Mouse (Mus musculus) megakaryocyte-erythroid progenitor cell, adult 5-6 weeks (primary cell): ENCODE results near the gene Trim56. TPM values are rescaled to one million over a fixed set of nuclear protein-coding genes. Genes with fewer than 3 reads are reported as not detected.

Experiments used
- ATAC-seq: replicated peaks from 2 replicates; pipeline ENCODE4 v1.8.0; 2016; ENCODE audit warnings: mild to moderate bottlenecking, inconsistent platforms; ENCODE audit not compliant: severe bottlenecking, poor library complexity, low FRiP score, low TSS enrichment
- total RNA-seq, 2 experiments: library from RNA; stranded (forward) in 1 of 2; stranded (reverse) in 1 of 2; fragments of 200-1000, 215-1000 nt in 1 of 2; fragments of >200 nt in 1 of 2; fragmentation: Nextera tagmentation in 1 of 2; gene quantifications; 2 replicates each; pipeline ENCODE4 v1.2.3; 2014 to 2017

Trim56 gene
- total RNA-seq, 2 experiments from 2014 or later = 20.8 to 28.2 TPM

DNA sequence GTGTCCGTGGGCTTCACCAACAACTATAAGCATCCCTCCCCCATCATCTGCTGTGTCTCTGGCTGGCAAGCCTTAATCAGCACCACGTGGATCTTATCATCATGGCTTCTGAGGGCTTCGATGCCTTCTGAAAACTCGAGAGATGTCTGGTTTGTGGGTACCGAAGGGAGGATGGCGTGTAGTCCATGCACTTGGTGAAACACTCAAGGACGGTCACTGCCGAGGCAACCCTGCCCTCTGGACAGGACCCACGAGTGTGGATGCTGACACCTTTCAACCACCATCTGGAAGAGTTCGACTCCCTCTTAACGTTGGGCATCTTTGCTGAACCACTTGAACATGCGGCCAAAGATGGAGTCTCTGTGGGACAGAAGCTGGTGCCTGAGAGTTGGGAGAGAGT, 5.1 kb downstream of the Trim56 start:
- no peak for ATAC-seq

DNA sequence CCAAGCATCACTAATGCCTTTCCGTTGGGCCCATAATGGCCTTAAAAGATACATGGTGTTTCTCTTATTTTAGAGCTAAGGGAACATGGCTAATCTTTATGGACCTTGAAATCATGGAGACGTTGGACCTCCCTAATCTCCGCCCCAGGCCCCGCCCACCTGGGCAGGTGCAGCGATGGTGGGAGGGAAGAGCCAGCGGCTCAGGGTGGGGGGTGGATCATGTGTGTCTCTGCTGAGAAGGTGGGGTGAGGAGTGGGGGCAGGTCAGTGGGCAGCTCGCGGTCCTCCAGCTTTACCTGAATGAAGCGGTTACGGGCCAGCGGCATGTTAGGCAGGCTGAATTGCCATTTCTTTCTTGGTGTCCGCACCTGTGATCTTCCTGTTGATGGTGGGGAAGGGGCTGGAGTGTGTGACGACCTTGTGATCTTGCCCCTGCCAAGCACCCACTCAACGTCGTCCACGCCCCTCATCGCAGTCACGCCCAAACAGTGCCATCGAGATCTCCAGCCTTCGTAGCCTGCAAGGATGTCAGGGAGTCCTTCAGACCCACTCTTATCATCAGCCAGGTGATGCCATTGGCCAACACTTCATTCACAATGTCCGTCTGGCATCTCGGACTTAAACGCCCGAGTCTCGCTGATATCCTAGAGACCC, 5.9 kb downstream of the Trim56 start:
- ATAC-seq = no peak

DNA sequence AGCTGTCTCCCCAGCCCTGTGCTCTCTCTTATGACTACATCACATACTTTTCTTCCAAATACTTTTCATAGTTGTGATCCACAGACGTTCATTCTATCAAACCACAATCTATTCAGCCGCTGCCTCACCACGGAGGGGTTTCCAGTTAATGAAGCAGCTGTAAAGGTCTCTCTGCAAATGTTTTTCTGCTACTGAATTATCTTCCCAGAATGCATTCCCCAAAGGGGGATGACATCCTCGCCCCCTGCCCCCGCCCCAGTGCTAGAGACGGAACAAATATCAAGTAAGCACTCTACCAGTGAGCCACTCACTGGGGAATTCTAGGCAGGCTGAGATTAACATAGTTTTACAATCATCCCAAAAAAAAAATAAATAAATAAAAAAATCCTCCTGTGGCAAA, 7.9 kb downstream of the Trim56 start:
- no peak for ATAC-seq

- ATAC-seq = no peak
Measured at GRCm38 (mm10) chr5:137107670-137108069, 8.3 kb downstream of the Trim56 start.

DNA sequence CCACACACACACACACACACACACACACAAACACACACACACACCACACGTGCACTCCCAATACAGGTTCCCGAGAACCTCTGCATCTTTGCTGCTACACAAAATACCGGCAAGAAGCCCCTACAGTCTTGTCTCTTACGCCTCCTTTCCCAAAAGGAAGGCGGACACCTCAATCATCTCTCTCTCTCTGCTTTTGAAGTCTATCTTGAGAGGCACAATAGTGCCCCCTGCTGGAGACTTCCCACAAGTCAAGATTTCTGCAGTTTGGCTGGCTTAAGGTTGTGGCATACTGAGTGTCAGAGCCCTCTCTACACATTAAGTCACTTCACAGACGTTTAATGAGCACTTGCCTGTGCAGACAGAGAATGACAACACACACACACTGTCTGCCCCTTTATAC, 9.0 kb downstream of the Trim56 start:
- 0 out of 2 replicates have a peak, but pooled peaks have one; percentile 19 for ATAC-seq

GRCm38 (mm10) chr5:137106434-137106833, 9.6 kb downstream of the Trim56 start:
- no peak for ATAC-seq

- no peak for ATAC-seq
Measured at GRCm38 (mm10) chr5:137103969-137104368, 12.0 kb downstream of the Trim56 start.

DNA sequence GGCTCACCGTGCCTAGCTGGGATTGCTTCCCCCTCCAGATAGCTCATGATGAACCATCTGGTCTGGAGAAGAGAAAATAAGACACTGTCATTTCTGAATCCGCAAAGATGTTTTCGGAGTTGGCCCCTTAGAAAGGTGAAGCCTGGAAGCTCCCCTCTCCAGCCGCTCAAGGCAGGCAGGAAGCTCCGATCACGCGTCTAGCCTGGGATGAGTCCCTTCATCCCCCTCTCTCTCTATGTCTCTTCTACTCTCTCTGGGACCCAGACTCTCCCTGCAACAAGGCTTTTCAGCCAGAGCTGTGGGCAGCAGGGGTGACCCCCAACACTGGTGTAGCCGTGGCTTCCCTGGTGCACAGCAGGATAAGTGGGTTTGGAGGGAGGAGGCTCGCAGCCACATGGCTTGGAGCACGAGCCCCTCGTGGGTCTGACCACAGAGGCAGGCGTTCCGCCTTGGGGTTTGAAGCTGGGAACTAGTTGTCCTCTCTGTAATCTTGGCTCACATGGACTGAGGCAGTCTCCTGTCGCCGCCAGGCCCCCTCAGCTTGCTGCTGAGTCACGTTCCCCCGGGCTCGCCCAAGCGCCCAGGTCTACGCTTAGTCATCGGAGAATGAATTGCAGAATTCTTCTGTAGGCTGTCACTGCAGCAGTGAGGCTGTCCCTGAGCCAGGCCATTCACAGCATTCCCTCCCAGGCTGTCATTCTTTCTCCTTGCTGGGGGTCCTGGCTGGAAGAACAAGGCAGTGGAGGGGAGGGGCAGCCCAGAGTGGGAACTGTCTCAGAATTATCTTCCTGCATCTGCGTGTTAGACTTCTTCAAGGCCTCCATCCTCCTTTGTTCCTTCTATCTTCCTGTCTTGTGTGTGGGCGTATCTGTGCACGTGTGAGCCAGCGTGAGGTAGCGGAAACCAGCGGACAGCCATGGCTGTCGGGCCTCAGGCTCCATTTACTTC, 13.2 kb downstream of the Trim56 start:
- ATAC-seq = peak; percentile 69

GRCm38 (mm10) chr5:137102078-137102477, 13.9 kb downstream of the Trim56 start:
- no peak for ATAC-seq

DNA sequence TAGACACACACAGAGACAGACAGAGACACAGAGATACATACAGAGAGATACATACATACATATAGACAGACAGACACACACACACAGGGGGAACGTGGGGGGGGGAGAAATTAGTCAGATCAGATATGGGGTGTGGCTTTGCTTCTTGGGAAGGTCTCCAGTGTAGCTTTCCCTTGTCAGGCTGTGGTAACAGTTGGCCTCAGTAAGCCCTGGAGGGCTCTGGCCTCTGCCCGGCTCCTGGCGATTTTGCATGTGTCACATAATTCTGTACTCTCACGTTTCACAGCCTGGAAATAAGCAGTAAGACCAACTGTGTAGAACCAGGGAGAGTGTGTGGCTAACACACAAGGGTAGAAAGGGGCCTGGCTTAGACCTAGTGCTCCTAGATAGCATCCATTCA, 15.3 kb downstream of the Trim56 start:
- ATAC-seq = no peak

GRCm38 (mm10) chr5:137098418-137098817, 17.6 kb downstream of the Trim56 start:
- ATAC-seq = peak; percentile 54

DNA sequence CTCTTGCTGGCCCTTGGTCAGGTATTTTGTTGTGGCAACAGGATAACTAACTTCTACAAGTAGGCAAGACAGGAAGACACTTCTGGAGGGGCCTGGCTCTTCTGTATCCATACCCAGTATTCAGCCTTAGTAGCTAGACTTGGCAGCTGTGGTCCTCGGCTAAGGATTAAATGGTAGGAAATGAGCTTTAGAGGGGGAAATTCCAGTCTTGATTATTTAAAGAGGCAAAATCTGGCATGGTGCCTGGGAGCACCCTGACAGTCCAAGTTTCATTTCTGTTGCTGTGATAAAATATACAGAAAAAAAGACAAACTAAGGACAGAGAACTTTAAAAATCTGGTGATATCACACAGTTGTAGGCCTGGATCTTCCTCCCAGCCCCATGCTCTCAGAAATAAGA, 20.0 kb downstream of the Trim56 start:
- no peak for ATAC-seq

DNA sequence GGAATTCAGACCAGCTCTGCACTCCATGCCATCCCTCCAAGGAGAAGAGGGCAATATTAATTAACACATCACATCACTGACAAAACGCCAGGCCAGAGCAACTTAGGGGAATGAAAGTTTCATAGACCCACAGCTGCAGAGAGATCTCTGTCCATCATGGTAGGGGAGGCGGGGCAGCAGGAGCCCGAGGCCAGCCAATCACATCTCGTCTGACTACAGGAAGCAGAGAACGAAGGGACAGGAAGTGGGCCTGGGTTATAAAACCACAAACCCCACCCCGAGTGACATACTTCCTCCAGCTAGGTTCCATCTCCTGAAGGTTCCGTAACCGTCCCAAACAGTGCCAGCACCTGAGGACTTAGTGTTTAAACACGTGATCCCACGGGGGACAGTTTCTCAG, 20.9 kb downstream of the Trim56 start:
- ATAC-seq = no peak

GRCm38 (mm10) chr5:137093720-137094119, 22.3 kb downstream of the Trim56 start:
- no peak for ATAC-seq

- 0 out of 2 replicates have a peak, but pooled peaks have one; percentile 24 for ATAC-seq
Measured at GRCm38 (mm10) chr5:137091560-137091959, 24.4 kb downstream of the Trim56 start.

DNA sequence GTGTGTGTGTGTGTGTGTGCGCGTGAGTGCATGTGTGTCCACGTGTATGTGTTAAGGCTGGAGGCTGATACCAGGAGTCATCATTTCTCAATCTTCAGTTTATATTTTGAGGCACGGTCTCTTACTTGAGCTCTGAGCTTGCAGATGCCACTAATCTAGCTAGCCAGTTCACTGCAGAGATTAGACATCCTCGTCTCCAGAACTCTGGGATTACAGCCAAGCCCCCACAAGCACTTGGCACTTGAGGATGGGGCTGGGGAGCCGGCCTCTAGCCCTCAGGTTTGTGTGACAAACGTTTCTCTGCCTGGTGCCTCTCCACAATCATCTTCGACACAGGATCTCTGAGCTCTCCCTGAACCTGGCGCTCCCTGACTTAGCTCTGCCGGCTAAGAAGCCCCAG, 25.1 kb downstream of the Trim56 start:
- 0 out of 2 replicates have a peak, but pooled peaks have one; percentile 27 for ATAC-seq

- ATAC-seq = no peak
Measured at GRCm38 (mm10) chr5:137087410-137087809, 28.6 kb downstream of the Trim56 start.

DNA sequence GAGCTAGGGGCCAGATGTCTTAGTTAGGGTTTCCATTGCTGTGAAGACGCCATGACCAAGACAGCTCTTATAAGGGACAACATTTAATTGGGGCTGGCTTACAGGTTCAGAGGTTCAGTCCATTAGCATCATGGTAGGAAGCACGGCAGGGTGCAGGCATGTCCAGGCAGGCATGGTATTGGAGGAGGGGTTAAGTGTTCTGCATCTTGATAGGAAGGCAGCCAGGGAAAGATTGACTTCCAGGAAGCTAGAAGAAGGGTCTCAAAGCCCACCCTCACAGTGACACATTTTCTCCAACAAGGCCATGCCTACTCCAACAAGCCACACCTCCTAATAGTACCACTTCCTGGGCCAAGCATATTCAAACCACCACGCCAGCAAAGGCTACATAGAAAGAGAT, 30.3 kb downstream of the Trim56 start:
- ATAC-seq = no peak

DNA sequence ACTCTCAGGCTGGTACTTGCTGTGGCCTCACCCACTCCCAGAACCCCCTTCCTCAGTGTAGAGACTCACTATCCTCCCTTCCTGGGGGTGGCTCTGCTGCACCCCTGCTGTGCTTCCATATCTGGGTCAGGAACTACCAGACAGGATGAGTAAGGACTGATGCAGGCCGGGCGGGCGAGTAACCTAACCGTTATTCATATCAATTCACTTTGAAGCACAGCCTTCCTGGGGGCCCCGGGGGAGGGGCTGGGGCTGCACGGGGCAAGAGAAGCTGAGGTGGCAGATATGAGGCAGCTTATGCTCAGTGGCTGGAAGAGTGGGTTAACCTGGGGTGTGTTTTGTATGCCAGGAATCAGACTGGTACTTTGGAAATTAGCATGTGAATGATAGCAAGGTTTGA, 31.0 kb downstream of the Trim56 start:
- peak; percentile 63 for ATAC-seq

DNA sequence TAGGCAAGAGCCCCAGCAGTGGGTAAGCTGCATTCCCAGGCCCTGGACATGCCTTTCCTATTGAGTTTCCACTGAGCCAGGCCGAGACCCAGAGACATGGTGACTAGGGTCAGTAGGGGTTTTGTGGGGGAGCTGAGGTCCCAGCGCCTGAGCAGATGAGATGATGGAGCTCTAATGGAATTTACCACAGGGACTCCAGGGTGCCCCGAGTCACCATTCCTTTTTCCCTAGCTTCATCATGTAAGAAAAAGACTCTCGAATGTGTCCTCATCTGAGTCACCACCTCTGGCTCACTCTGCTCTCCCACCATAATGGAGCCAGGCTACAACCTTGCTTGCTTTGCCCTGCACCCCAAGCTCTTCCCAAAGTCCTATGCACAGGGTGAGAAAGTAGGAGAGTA, 33.0 kb downstream of the Trim56 start:
- no peak for ATAC-seq

GRCm38 (mm10) chr5:137079849-137080248, 36.2 kb downstream of the Trim56 start:
- no peak for ATAC-seq
